Mouse (Mus musculus): Measurements from ENCODE around the gene Ddi2.
"Not testable (repeated sequence)": the region's sequence is repeated elsewhere in the genome, so short reads cannot be mapped to it uniquely, and the experiment has no call there.

Ddi2 gene

GRCm38 (mm10) chr4:141722731-141723672, at the start of gene Ddi2:
Gene Ddi2, minus strand, starts transcription at chr4:141723419.
- peak; percentile 74 to 80 for DNase-seq (ENCODE audit: low spot score in 2 of 2)

GRCm38 (mm10) chr4:141773019-141773418, 49.8 kb upstream of the Ddi2 start:
- not testable (repeated sequence) for DNase-seq (ENCODE audit: low spot score in 2 of 2)

GRCm38 (mm10) chr4:141771823-141772222, 48.6 kb upstream of the Ddi2 start:
- no peak for DNase-seq (ENCODE audit: low spot score in 2 of 2)

GRCm38 (mm10) chr4:141769501-141770160, 46.4 kb upstream of the Ddi2 start:
- no peak for DNase-seq (ENCODE audit: low spot score in 2 of 2)

- no peak for DNase-seq (ENCODE audit: low spot score in 2 of 2)
Observed at GRCm38 (mm10) chr4:141767353-141768036, 44.3 kb upstream of the Ddi2 start.

- no peak for DNase-seq (ENCODE audit: low spot score in 2 of 2)
Observed at GRCm38 (mm10) chr4:141766668-141767352, 43.6 kb upstream of the Ddi2 start.

GRCm38 (mm10) chr4:141766316-141766667, 43.1 kb upstream of the Ddi2 start:
- no peak for DNase-seq (ENCODE audit: low spot score in 2 of 2)

GRCm38 (mm10) chr4:141765008-141765407, 41.8 kb upstream of the Ddi2 start:
- DNase-seq (ENCODE audit: low spot score in 2 of 2), result no peak

GRCm38 (mm10) chr4:141763476-141763875, 40.3 kb upstream of the Ddi2 start:
- no peak for DNase-seq (ENCODE audit: low spot score in 2 of 2)

- no peak for DNase-seq (ENCODE audit: low spot score in 2 of 2)
Observed at GRCm38 (mm10) chr4:141762102-141762598, 38.9 kb upstream of the Ddi2 start.

- no peak for DNase-seq (ENCODE audit: low spot score in 2 of 2)
Observed at GRCm38 (mm10) chr4:141760942-141761341, 37.7 kb upstream of the Ddi2 start.

- no peak for DNase-seq (ENCODE audit: low spot score in 2 of 2)
Observed at GRCm38 (mm10) chr4:141758874-141759542, 35.8 kb upstream of the Ddi2 start.

GRCm38 (mm10) chr4:141757124-141757523, 33.9 kb upstream of the Ddi2 start:
- DNase-seq (ENCODE audit: low spot score in 2 of 2), result no peak

GRCm38 (mm10) chr4:141755375-141755930, 32.2 kb upstream of the Ddi2 start:
- DNase-seq (ENCODE audit: low spot score in 2 of 2), result no peak

GRCm38 (mm10) chr4:141752076-141752421, 28.8 kb upstream of the Ddi2 start:
- no peak for DNase-seq (ENCODE audit: low spot score in 2 of 2)

- DNase-seq (ENCODE audit: low spot score in 2 of 2), result no peak
Observed at GRCm38 (mm10) chr4:141751419-141752075, 28.3 kb upstream of the Ddi2 start.

- DNase-seq (ENCODE audit: low spot score in 2 of 2), result no peak
Observed at GRCm38 (mm10) chr4:141750826-141751225, 27.6 kb upstream of the Ddi2 start.

GRCm38 (mm10) chr4:141749557-141749956, 26.3 kb upstream of the Ddi2 start:
- DNase-seq (ENCODE audit: low spot score in 2 of 2), result no peak

GRCm38 (mm10) chr4:141746578-141747346, 23.5 kb upstream of the Ddi2 start, which contains the start of gene Agmat:
Gene Agmat, plus strand, starts transcription at chr4:141746672.
- no peak for DNase-seq (ENCODE audit: low spot score in 2 of 2)
